Mouse (Mus musculus) embryonic facial prominence, embryonic 15.5 days (tissue): ENCODE measurements around the gene Pacsin3. TPM values are rescaled to one million over a fixed set of nuclear protein-coding genes. Genes with fewer than 3 reads are reported as not detected.

Experiments used
- ATAC-seq: fragments of 200-750 bp; cut with Nextera tagmentation; 2 replicates; pipeline ENCODE4 v1.8.0; 2017; ENCODE audit warnings: low read depth, moderate TSS enrichment; ENCODE audit not compliant: insufficient number of reproducible peaks, low FRiP score, low TSS enrichment
- H3K27ac ChIP-seq: fragments of 300-500 bp; sonication (generic); replicated peaks from 2 replicates; pipeline ENCODE4 v1.5.1; 2015; ENCODE audit warnings: mild to moderate bottlenecking, inconsistent platforms
- H3K27me3 ChIP-seq: fragments of 300-500 bp; sonication (generic); 2 replicates; pipeline ENCODE4 v1.6.1; 2015; ENCODE audit warnings: inconsistent platforms
- H3K36me3 ChIP-seq: fragments of 300-500 bp; sonication (generic); 2 replicates; pipeline ENCODE4 v1.6.1; 2015; ENCODE audit warnings: mild to moderate bottlenecking, inconsistent platforms
- H3K4me1 ChIP-seq: fragments of 300-500 bp; sonication (generic); 2 replicates; pipeline ENCODE4 v1.6.1; 2015; ENCODE audit warnings: inconsistent platforms
- H3K4me2 ChIP-seq: fragments of 300-500 bp; sonication (generic); replicated peaks from 2 replicates; pipeline ENCODE4 v1.6.1; 2015; ENCODE audit warnings: mild to moderate bottlenecking, inconsistent platforms
- H3K4me3 ChIP-seq: fragments of 300-500 bp; sonication (generic); replicated peaks from 2 replicates; pipeline ENCODE4 v1.5.1; 2015; ENCODE audit warnings: mild to moderate bottlenecking, inconsistent platforms
- H3K9ac ChIP-seq: fragments of 300-500 bp; sonication (generic); 2 replicates; pipeline ENCODE4 v1.6.1; 2015; ENCODE audit warnings: inconsistent platforms
- H3K9me3 ChIP-seq: fragments of 300-500 bp; sonication (generic); replicated peaks from 2 replicates; pipeline ENCODE4 v1.6.1; 2016; ENCODE audit warnings: inconsistent platforms
- WGBS: fragments of 180-500 bp; shearing (Covaris S2); methylation state at CpG from one replicate; pipeline ENCODE4 v1.1.7; 2015; 5-methylcytosine and 5-hydroxymethylcytosine counted together
- polyA plus RNA-seq: library from polyadenylated mRNA; unstranded; fragments of >200 nt; fragmentation: Nextera tagmentation; extraction: Ambion mirVana; gene quantifications from 2 replicates; pipeline ENCODE4 v1.2.1, GENCODE M21; 2015

Pacsin3 gene
- polyA plus RNA-seq, 1 experiment from 2014 or later: 55.1 TPM

GRCm38 (mm10) chr2:91308680-91309079, 52.9 kb downstream of the Pacsin3 start:
- 0 out of 2 replicates have a peak, but pooled peaks cover 3% of the 10 kb centered on the region for H3K4me1 ChIP-seq
- ATAC-seq: no peak
- H3K9me3 ChIP-seq: no peaks in the 10 kb centered on the region
- 0 out of 2 replicates have a peak overlapping the region, but pooled peaks have one; percentile 39 for H3K27ac ChIP-seq
- H3K9ac ChIP-seq: no peak overlapping the region
- no peaks in the 10 kb centered on the region for H3K27me3 ChIP-seq
- no peak overlapping the region for H3K4me2 ChIP-seq
- H3K36me3 ChIP-seq: 0 out of 2 replicates have a peak, but pooled peaks cover 3% of the 10 kb centered on the region
- 18% methylated on average over 5 of the region's 5 CpGs for WGBS
- no peak overlapping the region for H3K4me3 ChIP-seq

DNA sequence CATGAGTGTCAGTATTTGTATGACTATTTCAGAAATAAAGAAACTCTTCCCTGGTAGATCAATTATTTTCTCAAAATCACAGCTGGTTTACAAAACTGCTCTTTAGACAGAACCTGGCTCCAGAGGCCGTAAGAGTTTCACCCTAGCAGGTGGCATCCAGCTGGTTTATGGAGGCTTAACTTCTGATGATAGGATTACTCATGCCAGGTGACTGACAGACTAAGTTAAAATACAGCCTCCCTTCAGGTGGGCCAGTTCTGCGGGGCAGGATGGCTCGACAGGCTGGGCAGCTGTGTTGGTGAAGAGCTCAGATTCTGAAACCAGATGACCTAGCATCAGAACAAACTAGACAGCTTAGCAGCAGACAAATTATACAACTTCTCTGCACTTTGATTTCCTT, 53.8 kb downstream of the Pacsin3 start:
- Histone ChIP-seq H3K36me3 (no peaks in the 10 kb centered on the region), H3K27me3 (no peaks in the 10 kb centered on the region), H3K9ac (no peak overlapping the region), H3K4me1 (0 out of 2 replicates have a peak, but pooled peaks cover 3% of the 10 kb centered on the region), H3K4me2 (no peak overlapping the region), H3K27ac (no peak overlapping the region), H3K4me3 (no peak overlapping the region), H3K9me3 (no peaks in the 10 kb centered on the region)
- ATAC-seq: no peak
- 55% methylated on average over 3 of the region's 3 CpGs for WGBS

- Histone ChIP-seq H3K27ac (peak overlapping the region; percentile 28; the same call in 1 of the 2 replicates), H3K4me2 (no peak overlapping the region), H3K4me1 (0 out of 2 replicates have a peak, but pooled peaks cover 3% of the 10 kb centered on the region), H3K9me3 (no peaks in the 10 kb centered on the region), H3K4me3 (no peak overlapping the region), H3K36me3 (0 out of 2 replicates have a peak, but pooled peaks cover 5% of the 10 kb centered on the region), H3K27me3 (no peaks in the 10 kb centered on the region), H3K9ac (no peak overlapping the region)
- ATAC-seq: 0 out of 2 replicates have a peak, but pooled peaks have one; percentile 65
- 59% methylated on average over 10 of the region's 10 CpGs for WGBS
These were observed 57.0 kb downstream of the Pacsin3 start for GRCm38 (mm10) chr2:91312578-91313311.

DNA sequence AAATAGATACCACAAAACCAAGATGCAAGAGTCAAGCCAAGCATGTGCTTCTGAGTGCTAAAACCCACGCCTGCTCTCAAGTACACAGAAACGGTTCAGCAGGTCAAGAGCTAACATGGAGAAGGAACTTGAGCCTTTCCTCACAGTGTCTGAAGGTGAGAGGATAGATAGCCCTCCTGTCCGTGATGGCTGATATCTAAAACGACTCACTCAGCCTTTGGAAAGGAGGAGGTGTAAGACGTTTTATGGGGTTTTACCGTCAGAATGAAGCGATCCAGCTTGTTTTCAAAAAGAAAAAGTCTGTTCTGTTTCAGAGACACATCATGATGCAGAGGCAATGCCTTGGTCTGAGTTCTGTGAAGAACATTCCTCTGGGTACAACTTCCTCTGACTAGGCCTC, 58.4 kb downstream of the Pacsin3 start:
- Histone ChIP-seq H3K4me3 (no peak overlapping the region), H3K4me2 (no peak overlapping the region), H3K9me3 (no peaks in the 10 kb centered on the region), H3K4me1 (0 out of 2 replicates have a peak, but pooled peaks cover 3% of the 10 kb centered on the region), H3K27me3 (no peaks in the 10 kb centered on the region), H3K36me3 (0 out of 2 replicates have a peak, but pooled peaks cover 5% of the 10 kb centered on the region), H3K27ac (no peak overlapping the region), H3K9ac (no peak overlapping the region)
- 88% methylated on average over 7 of the region's 7 CpGs for WGBS
- no peak for ATAC-seq

Other genes starting within 250 kb of the Pacsin3 start
- gene Rapsn, start 220.3 kb upstream of the Pacsin3 start, polyA plus RNA-seq: 24.0 and 34.6 TPM in 2 replicates
- gene Psmc3, start 201.9 kb upstream of the Pacsin3 start, polyA plus RNA-seq: 282 and 288 TPM in 2 replicates
- gene Slc39a13, start 185.5 kb upstream of the Pacsin3 start, polyA plus RNA-seq: 75.8 and 80.0 TPM in 2 replicates
- gene Spi1, start 173.6 kb upstream of the Pacsin3 start, polyA plus RNA-seq: 12.3 and 12.4 TPM in 2 replicates
- 0.32 and 0.40 TPM in 2 replicates for gene Mybpc3, start 137.8 kb upstream of the Pacsin3 start, polyA plus RNA-seq
- 13.5 and 14.8 TPM in 2 replicates for gene Madd, start 72.1 kb upstream of the Pacsin3 start, polyA plus RNA-seq
- 1.8 and 1.9 TPM in 2 replicates for gene Nr1h3, start 53.1 kb upstream of the Pacsin3 start, polyA plus RNA-seq
- 24.2 and 28.3 TPM in 2 replicates for gene Acp2, start 53.1 kb upstream of the Pacsin3 start, polyA plus RNA-seq
- 18.7 and 19.9 TPM in 2 replicates for gene Ddb2, start 19.0 kb upstream of the Pacsin3 start, polyA plus RNA-seq
- gene Arfgap2, start 9.0 kb downstream of the Pacsin3 start, polyA plus RNA-seq: 83.0 and 83.4 TPM in 2 replicates
- gene 1110051M20Rik, start 188.8 kb downstream of the Pacsin3 start, polyA plus RNA-seq: 61.0 and 68.0 TPM in 2 replicates
- 11.1 and 12.0 TPM in 2 replicates for gene Lrp4, start 201.6 kb downstream of the Pacsin3 start, polyA plus RNA-seq